Mouse (Mus musculus) heart, embryonic 14.5 days (tissue): ENCODE data around the gene Tox2. TPM values are rescaled to one million over a fixed set of nuclear protein-coding genes. Genes with fewer than 3 reads are reported as not detected.

Experiments
- ATAC-seq: fragments of 200-750 bp; cut with Nextera tagmentation; 2 replicates; pipeline ENCODE4 v1.8.0; 2017; ENCODE audit warnings: low read depth, moderate TSS enrichment; ENCODE audit not compliant: insufficient number of reproducible peaks, insufficient read depth, low FRiP score
- H3K27ac ChIP-seq, 2 experiments: fragments of 200-500 bp in 1 of 2; fragments of 300-500 bp in 1 of 2; sonication (generic) in 1 of 2; replicated peaks in 1 of 2; 2 replicates each; pipeline ENCODE4 v1.5.1; 2012 to 2014; ENCODE audit warnings: low read depth in 2 of 2, low read length in 2 of 2, control low read depth in 1 of 2, mild to moderate bottlenecking in 1 of 2, mixed read lengths in 1 of 2; ENCODE audit not compliant: control insufficient read depth in 1 of 2, insufficient read depth in 1 of 2
- H3K27me3 ChIP-seq: fragments of 300-500 bp; sonication (generic); 2 replicates; pipeline ENCODE4 v1.6.1; 2014; ENCODE audit warnings: mild to moderate bottlenecking, low read length, control low read depth; ENCODE audit not compliant: control insufficient read depth, insufficient read depth
- H3K36me3 ChIP-seq: fragments of 300-500 bp; sonication (generic); 2 replicates; pipeline ENCODE4 v1.6.1; 2014; ENCODE audit warnings: mild to moderate bottlenecking, control low read depth, low read length, mixed read lengths; ENCODE audit not compliant: control insufficient read depth, insufficient read depth
- H3K4me1 ChIP-seq, 2 experiments: fragments of 200-500 bp in 1 of 2; fragments of 300-500 bp in 1 of 2; sonication (generic) in 1 of 2; 2 replicates each; pipeline ENCODE4 v1.6.1; 2012 to 2014; ENCODE audit warnings: low read length in 2 of 2, control low read depth in 1 of 2, mixed read lengths in 1 of 2; ENCODE audit not compliant: control insufficient read depth in 2 of 2, insufficient read depth in 2 of 2
- H3K4me2 ChIP-seq: fragments of 300-500 bp; sonication (generic); 2 replicates; pipeline ENCODE4 v1.6.1; 2014; ENCODE audit warnings: mild to moderate bottlenecking, low read length
- H3K4me3 ChIP-seq, 2 experiments: fragments of 200-500 bp in 1 of 2; fragments of 300-500 bp in 1 of 2; sonication (generic) in 1 of 2; 2 replicates each; pipeline ENCODE4 v1.5.1; 2012 to 2014; ENCODE audit warnings: low read length in 2 of 2, mild to moderate bottlenecking in 2 of 2, control low read depth in 1 of 2, low read depth in 1 of 2, moderate library complexity in 1 of 2; ENCODE audit not compliant: control insufficient read depth in 1 of 2, insufficient read depth in 1 of 2
- H3K9ac ChIP-seq: fragments of 300-500 bp; sonication (generic); 2 replicates; pipeline ENCODE4 v1.6.1; 2014; ENCODE audit warnings: mild to moderate bottlenecking, low read length
- H3K9me3 ChIP-seq: fragments of 300-500 bp; sonication (generic); 2 replicates; pipeline ENCODE4 v1.6.1; 2016; ENCODE audit warnings: low read length, control low read depth; ENCODE audit not compliant: control insufficient read depth
- WGBS: fragments of 180-500 bp; shearing (Covaris S2); extraction: QIAGEN DNeasy Blood & Tissue Kit; methylation state at CpG from one replicate; pipeline ENCODE4 v1.1.7; 2014; 5-methylcytosine and 5-hydroxymethylcytosine counted together
- polyA plus RNA-seq: library from polyadenylated mRNA; unstranded; fragments of >200 nt; fragmentation: Nextera tagmentation; extraction: Ambion mirVana; gene quantifications from 2 replicates; pipeline ENCODE4 v1.2.1, GENCODE M21; 2014

The Tox2 gene
- polyA plus RNA-seq, 1 experiment from 2014 or later, result 3.8 TPM

- 77% methylated on average over 11 of the region's 11 CpGs for WGBS
- Histone ChIP-seq H3K4me2 (no peak overlapping the region), H3K27ac (peak overlapping the region in 1 of 2 experiments; percentile 17; a peak in 1 of 4 replicates), H3K27me3 (no peaks in the 10 kb centered on the region), H3K9me3 (no peaks in the 10 kb centered on the region), H3K4me1 (peaks cover 38 to 51% of the 10 kb centered on the region in 2 experiments), H3K36me3 (peaks cover 48% of the 10 kb centered on the region), H3K4me3 (no peak overlapping the region), H3K9ac (peak overlapping the region; percentile 19; the same call in 1 of the 2 replicates)
- no peak for ATAC-seq
Measured at GRCm38 (mm10) chr2:163346497-163346896, 143.6 kb downstream of the Tox2 start.

- Histone ChIP-seq H3K4me3 (no peak overlapping the region), H3K36me3 (peaks cover 49% of the 10 kb centered on the region), H3K27ac (peak overlapping the region in 1 of 2 experiments; percentile 14; a peak in 2 of 4 replicates), H3K27me3 (no peaks in the 10 kb centered on the region), H3K4me2 (no peak overlapping the region), H3K9me3 (no peaks in the 10 kb centered on the region), H3K4me1 (peaks cover 47 to 62% of the 10 kb centered on the region in 2 experiments), H3K9ac (0 out of 2 replicates have a peak overlapping the region, but pooled peaks have one; percentile 2)
- WGBS, result 35% methylated on average over 8 of the region's 8 CpGs
- ATAC-seq, result no peak
Measured at GRCm38 (mm10) chr2:163347517-163348184, 144.7 kb downstream of the Tox2 start.

GRCm38 (mm10) chr2:163348677-163349076, 145.8 kb downstream of the Tox2 start:
- no peaks in the 10 kb centered on the region for H3K9me3 ChIP-seq
- no peak overlapping the region; the same call in 1 of the 2 replicates for H3K9ac ChIP-seq
- 61% methylated on average over 7 of the region's 7 CpGs for WGBS
- ATAC-seq, result no peak
- peaks cover 55 to 68% of the 10 kb centered on the region in 2 experiments for H3K4me1 ChIP-seq
- H3K4me2 ChIP-seq, result no peak overlapping the region
- peaks cover 45% of the 10 kb centered on the region for H3K36me3 ChIP-seq
- H3K27me3 ChIP-seq, result no peaks in the 10 kb centered on the region
- no peak overlapping the region for H3K4me3 ChIP-seq
- no peak overlapping the region; a peak in 1 of 4 replicates for H3K27ac ChIP-seq

GRCm38 (mm10) chr2:163349411-163349810, 146.5 kb downstream of the Tox2 start:
- no peak for ATAC-seq
- peaks cover 40% of the 10 kb centered on the region for H3K36me3 ChIP-seq
- H3K4me3 ChIP-seq, result no peak overlapping the region
- H3K9ac ChIP-seq, result peak overlapping the region; percentile 22; the same call in 1 of the 2 replicates
- no peak overlapping the region for H3K4me2 ChIP-seq
- peak overlapping the region in 1 of 2 experiments; percentile 6; a peak in 2 of 4 replicates for H3K27ac ChIP-seq
- H3K4me1 ChIP-seq, result peaks cover 60 to 74% of the 10 kb centered on the region in 2 experiments
- H3K27me3 ChIP-seq, result no peaks in the 10 kb centered on the region
- H3K9me3 ChIP-seq, result no peaks in the 10 kb centered on the region
- WGBS, result 55% methylated on average over 9 of the region's 9 CpGs

GRCm38 (mm10) chr2:163350443-163350842, 147.5 kb downstream of the Tox2 start:
- Histone ChIP-seq H3K4me2 (no peak overlapping the region), H3K36me3 (peaks cover 40% of the 10 kb centered on the region), H3K4me1 (peaks cover 60 to 78% of the 10 kb centered on the region in 2 experiments), H3K27me3 (no peaks in the 10 kb centered on the region), H3K9ac (no peak overlapping the region), H3K9me3 (no peaks in the 10 kb centered on the region), H3K27ac (peak overlapping the region in 1 of 2 experiments; percentile 6; a peak in 2 of 4 replicates), H3K4me3 (no peak overlapping the region)
- no peak for ATAC-seq
- WGBS, result 43% methylated on average over 5 of the region's 5 CpGs

GRCm38 (mm10) chr2:163353731-163354130, 150.8 kb downstream of the Tox2 start:
- H3K36me3 ChIP-seq, result peaks cover 19% of the 10 kb centered on the region
- ATAC-seq, result peak; percentile 89
- 5% methylated on average over 7 of the region's 7 CpGs for WGBS
- no peak overlapping the region for H3K4me3 ChIP-seq
- H3K4me1 ChIP-seq, result peaks cover 55 to 86% of the 10 kb centered on the region in 2 experiments
- H3K9me3 ChIP-seq, result no peaks in the 10 kb centered on the region
- peak overlapping the region; percentile 62 for H3K9ac ChIP-seq
- H3K27me3 ChIP-seq, result no peaks in the 10 kb centered on the region
- peak overlapping the region; percentile 92 to 94 for H3K27ac ChIP-seq
- H3K4me2 ChIP-seq, result peak overlapping the region; percentile 50

GRCm38 (mm10) chr2:163355666-163356065, 152.7 kb downstream of the Tox2 start:
- no peaks in the 10 kb centered on the region for H3K9me3 ChIP-seq
- 64% methylated on average over 8 of the region's 8 CpGs for WGBS
- H3K27me3 ChIP-seq, result no peaks in the 10 kb centered on the region
- H3K36me3 ChIP-seq, result peaks cover 20% of the 10 kb centered on the region; the same call in 1 of the 2 replicates
- H3K9ac ChIP-seq, result no peak overlapping the region
- H3K4me2 ChIP-seq, result peak overlapping the region; percentile 32; the same call in 1 of the 2 replicates
- H3K4me3 ChIP-seq, result no peak overlapping the region
- no peak for ATAC-seq
- H3K27ac ChIP-seq, result peak overlapping the region; percentile 54 to 92
- H3K4me1 ChIP-seq, result peaks cover 62 to 90% of the 10 kb centered on the region in 2 experiments
